Mouse (Mus musculus) liver, embryonic 14.5 days (tissue): ENCODE data around the gene Ptchd1. TPM values are rescaled to one million over a fixed set of nuclear protein-coding genes. Genes with fewer than 3 reads are reported as not detected.

Experiments
- ATAC-seq: fragments of 200-750 bp; cut with Nextera tagmentation; 2 replicates; pipeline ENCODE4 v1.8.0; 2017; ENCODE audit warnings: moderate number of reproducible peaks, mild to moderate bottlenecking, moderate library complexity; ENCODE audit not compliant: insufficient read depth
- DNase-seq, 3 experiments: peaks; one replicate each; pipeline ENCODE4 v3.0.0-alpha.2; 2012 to 2013; ENCODE audit warnings: low read depth in 3 of 3, low spot score in 3 of 3
- H3K27ac ChIP-seq: fragments of 300-500 bp; sonication (generic); 2 replicates; pipeline ENCODE4 v1.5.1; 2014; ENCODE audit warnings: moderate library complexity, mild to moderate bottlenecking, control low read depth, inconsistent platforms
- H3K27me3 ChIP-seq: fragments of 300-500 bp; sonication (generic); 2 replicates; pipeline ENCODE4 v1.6.1; 2014; ENCODE audit warnings: mild to moderate bottlenecking, low read length, moderate library complexity; ENCODE audit not compliant: control insufficient read depth, insufficient read depth
- H3K36me3 ChIP-seq: fragments of 300-500 bp; sonication (generic); replicated peaks from 2 replicates; pipeline ENCODE4 v1.6.1; 2014; ENCODE audit warnings: low read depth; ENCODE audit not compliant: control insufficient read depth, insufficient read depth
- H3K4me1 ChIP-seq, 2 experiments: fragments of 200-500 bp in 1 of 2; fragments of 300-500 bp in 1 of 2; sonication (generic) in 1 of 2; replicated peaks; 2 replicates each; pipeline ENCODE4 v1.6.1; 2012 to 2014; ENCODE audit warnings: antibody characterized with exemption in 1 of 2, inconsistent platforms in 1 of 2, low read length in 1 of 2; ENCODE audit not compliant: control insufficient read depth in 2 of 2, insufficient read depth in 2 of 2
- H3K4me2 ChIP-seq: fragments of 300-500 bp; sonication (generic); 2 replicates; pipeline ENCODE4 v1.6.1; 2014; ENCODE audit warnings: low read depth, mild to moderate bottlenecking, control low read depth, moderate library complexity
- H3K4me3 ChIP-seq, 2 experiments: fragments of 200-500 bp in 1 of 2; fragments of 300-500 bp in 1 of 2; sonication (generic) in 1 of 2; 2 replicates each; pipeline ENCODE4 v1.5.1; 2012 to 2014; ENCODE audit warnings: low read depth in 2 of 2, low read length in 2 of 2, mild to moderate bottlenecking in 2 of 2, control low read depth in 1 of 2, inconsistent platforms in 1 of 2, moderate library complexity in 1 of 2; ENCODE audit not compliant: insufficient read depth in 1 of 2
- H3K9ac ChIP-seq: fragments of 300-500 bp; sonication (generic); replicated peaks from 2 replicates; pipeline ENCODE4 v1.6.1; 2014; ENCODE audit warnings: mild to moderate bottlenecking, control low read depth, moderate library complexity
- H3K9me3 ChIP-seq: fragments of 300-500 bp; sonication (generic); 2 replicates; pipeline ENCODE4 v1.6.1; 2016; ENCODE audit warnings: low read length, mixed read lengths; ENCODE audit not compliant: control insufficient read depth
- CTCF ChIP-seq: IDR thresholded peaks from 2 replicates; pipeline ENCODE4 v1.5.1; 2016; ENCODE audit warnings: antibody characterized with exemption, low read depth, control low read depth
- EP300 ChIP-seq: IDR thresholded peaks from 2 replicates; pipeline ENCODE4 v1.6.1; 2016; ENCODE audit warnings: antibody characterized with exemption, low read depth
- WGBS: fragments of 180-500 bp; shearing (Covaris S2); extraction: QIAGEN DNeasy Blood & Tissue Kit; methylation state at CpG from one replicate; pipeline ENCODE4 v1.1.7; 2014; ENCODE audit not compliant: insufficient replicate concordance; 5-methylcytosine and 5-hydroxymethylcytosine counted together
- polyA plus RNA-seq, 2 experiments: library from polyadenylated mRNA; depleted of rRNA in 1 of 2; stranded (reverse) in 1 of 2; unstranded in 1 of 2; fragments of >200 nt; fragmentation: Nextera tagmentation in 1 of 2; extraction: Ambion mirVana in 1 of 2; gene quantifications; 2 replicates each; pipeline versions ENCODE4 v1.2.1 to v1.2.3; 2012 to 2014

Ptchd1 gene
- polyA plus RNA-seq, 2 experiments = 0.01 TPM; not detected in 1

- H3K27me3 ChIP-seq = peaks cover 26% of the 10 kb centered on the region
Measured at GRCm38 (mm10) chrX:155624895-155625294, 1.3 kb upstream of the Ptchd1 start.

DNA sequence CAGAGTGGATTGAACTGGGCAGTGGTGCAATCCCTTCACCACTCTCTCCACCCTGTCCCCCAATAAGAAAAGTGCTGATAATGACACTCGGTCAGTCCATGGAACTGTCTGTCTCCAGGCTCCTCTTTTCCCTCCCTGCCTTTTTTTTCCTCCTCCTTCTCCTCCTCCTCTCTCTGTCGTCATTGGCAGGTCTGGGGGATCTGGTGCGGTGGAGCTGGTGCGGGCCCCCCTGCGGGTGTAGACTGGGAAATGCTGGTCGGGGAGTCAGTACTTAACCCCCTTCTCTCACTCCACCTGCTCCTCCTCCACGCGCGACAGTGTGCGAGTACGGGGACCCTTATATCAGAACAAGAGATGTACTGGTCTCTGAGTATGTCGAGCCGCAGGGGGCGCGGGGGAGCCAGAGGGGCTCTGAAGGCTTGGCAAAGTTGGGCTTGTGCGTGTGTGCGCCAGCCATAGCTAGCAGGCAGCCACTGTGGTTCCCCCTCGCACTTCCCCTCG, 777 bp upstream of the Ptchd1 start, which contains the start of gene Gm15155:
Gm15155 (plus strand) TSS at position 401 of the 501 bp plus-strand sequence.
- no peak for TF ChIP-seq CTCF
- no peak for TF ChIP-seq EP300
- Histone ChIP-seq H3K9me3 (no peaks in the 10 kb centered on the region), H3K9ac (no peak within 1 kb of the TSS), H3K36me3 (no peaks in the 10 kb centered on the region), H3K4me1 (no peaks in the 10 kb centered on the region), H3K27ac (no peak within 1 kb of the TSS), H3K4me2 (peak within 1 kb of the TSS; percentile 32), H3K4me3 (peak within 1 kb of the TSS in 1 of 2 experiments; percentile 20; a peak in 1 of 4 replicates), H3K27me3 (peaks cover 26% of the 10 kb centered on the region)
- WGBS = 17% methylated on average over 19 of the region's 19 CpGs
- DNase-seq = no peak
- ATAC-seq = no peak

More at GRCm38 (mm10) chrX:155624895-155625294, 1.3 kb upstream of the Ptchd1 start:
- H3K4me3 ChIP-seq = no peak overlapping the region
- no peak overlapping the region for H3K27ac ChIP-seq
- WGBS = 7% methylated on average over 15 of the region's 15 CpGs
- H3K9me3 ChIP-seq = no peaks in the 10 kb centered on the region
- DNase-seq (no peak), ATAC-seq (no peak)
- H3K4me2 ChIP-seq = no peak overlapping the region
- H3K4me1 ChIP-seq = no peaks in the 10 kb centered on the region
- no peak overlapping the region for H3K9ac ChIP-seq
- no peak for TF ChIP-seq EP300
- no peaks in the 10 kb centered on the region for H3K36me3 ChIP-seq

DNA sequence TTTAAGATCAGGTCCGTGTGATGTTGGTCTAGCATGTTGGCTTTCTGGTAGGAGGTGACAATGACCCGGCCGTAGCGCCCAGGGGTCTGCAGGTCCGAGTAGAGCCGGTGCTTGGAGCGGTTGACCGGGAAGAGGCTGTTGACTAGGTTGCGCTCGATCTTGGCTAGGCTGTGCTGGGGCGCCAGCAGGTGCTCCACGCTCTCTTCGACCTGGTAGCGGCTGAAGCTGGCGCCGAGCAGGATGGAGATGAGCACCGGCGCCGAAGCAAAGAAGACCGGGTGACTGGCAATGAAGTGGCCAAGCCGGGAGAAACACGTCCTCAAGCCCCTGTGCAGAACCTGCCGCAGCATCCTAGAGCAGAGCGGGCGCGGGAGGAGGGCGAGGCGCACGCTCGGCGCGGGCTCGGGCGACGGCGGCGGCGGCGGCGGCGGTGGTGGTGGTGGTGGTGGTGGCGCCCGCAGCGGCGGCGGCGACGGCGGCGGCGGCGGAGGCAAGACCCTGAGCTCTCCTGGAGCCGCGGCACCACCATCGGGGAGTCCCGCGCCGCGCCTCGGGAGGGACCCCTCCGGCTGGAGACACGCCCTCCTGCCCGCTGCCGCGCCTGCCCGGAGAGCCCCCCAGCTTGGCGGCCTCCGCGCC, 534 bp downstream of the Ptchd1 start:
- H3K4me2 ChIP-seq = peak overlapping the region; percentile 32
- no peak overlapping the region for H3K27ac ChIP-seq
- DNase-seq (no peak), ATAC-seq (no peak)
- no peaks in the 10 kb centered on the region for H3K4me1 ChIP-seq
- WGBS = 5% methylated on average over 26 of the region's 69 CpGs
- H3K36me3 ChIP-seq = no peaks in the 10 kb centered on the region
- peaks cover 26% of the 10 kb centered on the region for H3K27me3 ChIP-seq
- H3K9me3 ChIP-seq = no peaks in the 10 kb centered on the region
- H3K4me3 ChIP-seq = peak overlapping the region; percentile 6 to 23; a peak in 1 of 4 replicates
- no peak overlapping the region for H3K9ac ChIP-seq
- no peak for TF ChIP-seq EP300
- no peak for TF ChIP-seq CTCF

DNA sequence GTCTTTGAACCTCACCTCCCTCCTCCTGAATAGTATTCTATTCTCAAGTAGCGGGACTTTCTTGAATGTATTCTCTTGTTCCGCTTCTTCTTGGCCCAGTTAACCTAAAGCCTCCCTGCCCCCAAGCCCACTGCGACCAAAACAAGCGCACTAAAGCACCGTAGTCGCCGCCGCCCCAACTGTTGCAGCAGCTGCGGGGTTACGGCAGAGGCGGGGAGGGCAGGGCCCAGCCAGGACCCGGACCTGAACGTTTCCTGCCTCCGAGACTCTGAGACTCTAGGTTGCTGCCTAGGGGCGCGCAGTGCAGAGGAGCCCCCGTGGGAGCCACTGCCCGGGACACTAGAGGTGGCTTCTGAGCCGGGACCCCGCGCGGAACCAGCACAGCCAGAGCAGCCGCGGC, 1.1 kb downstream of the Ptchd1 start:
- Histone ChIP-seq H3K9ac (no peak overlapping the region), H3K4me1 (no peaks in the 10 kb centered on the region), H3K4me3 (no peak overlapping the region), H3K36me3 (no peaks in the 10 kb centered on the region), H3K27ac (no peak overlapping the region), H3K9me3 (no peaks in the 10 kb centered on the region), H3K4me2 (peak overlapping the region; percentile 32; the same call in 1 of the 2 replicates), H3K27me3 (peaks cover 26% of the 10 kb centered on the region)
- ATAC-seq (no peak), DNase-seq (no peak)
- 8% methylated on average over 23 of the region's 24 CpGs for WGBS
- TF ChIP-seq CTCF (no peak), EP300 (no peak)

DNA sequence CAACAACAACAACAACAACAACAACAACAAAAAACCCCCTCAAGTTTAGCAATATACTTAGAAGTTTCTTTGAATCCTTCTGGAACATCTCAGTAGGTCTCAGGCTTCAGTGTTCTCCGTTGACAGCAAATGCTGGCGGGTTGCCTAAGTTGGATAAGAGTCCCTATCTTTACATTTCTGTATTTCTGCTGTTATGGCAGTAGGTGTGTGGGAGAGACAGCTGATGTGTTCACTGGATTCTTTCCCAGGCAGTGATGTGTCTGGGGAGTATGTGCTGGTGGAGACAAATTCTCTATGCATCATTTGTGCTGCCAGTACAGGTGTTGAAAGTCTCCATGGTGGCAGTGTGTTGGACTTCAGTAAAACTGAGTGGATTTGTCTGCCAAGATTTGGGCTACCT, 22.4 kb downstream of the Ptchd1 start:
- no peak overlapping the region for H3K4me3 ChIP-seq
- H3K4me1 ChIP-seq = no peaks in the 10 kb centered on the region
- no peaks in the 10 kb centered on the region for H3K36me3 ChIP-seq
- WGBS = 51% methylated on average over 2 of the region's 2 CpGs
- H3K27me3 ChIP-seq = no peaks in the 10 kb centered on the region
- no peak for TF ChIP-seq EP300
- TF ChIP-seq CTCF = no peak
- no peak for DNase-seq
- ATAC-seq = no peak
- no peak overlapping the region for H3K4me2 ChIP-seq
- H3K9me3 ChIP-seq = no peaks in the 10 kb centered on the region
- H3K27ac ChIP-seq = no peak overlapping the region
- H3K9ac ChIP-seq = no peak overlapping the region
